In genomic region chr8:66450691-66451090, GRCm38 (mm10) we compare ENCODE assay signal across 9 mouse cellular contexts. TPM values are rescaled to one million over a fixed set of nuclear protein-coding genes. Genes with fewer than 3 reads are reported as not detected.
DNase-seq lines count a peak whose midpoint lies in the region; ATAC-seq and TF ChIP-seq lines count a peak whose summit lies in the region.
"Had no signal": no experiment of that assay in that cellular context is flagged by ENCODE, and none has a peak within 500 bp of the region (broad histone marks: within the 10 kb centered on the region; RNA-seq: fewer than 3 reads in every experiment).

No protein-coding gene starts in this region.

- no peak overlapping the region for H3K9ac ChIP-seq in kidney, postnatal 0 days (ENCODE audit: low read depth, low read length)
- no peak overlapping the region for H3K9ac ChIP-seq in kidney, embryonic 16.5 days (replicated peaks; ENCODE audit: low read length)
- H3K9ac ChIP-seq: embryonic facial prominence, embryonic 15.5 days; liver, embryonic 15.5 days had no signal

- WGBS in kidney, postnatal 0 days = 25% methylated on average over 5 of the region's 5 CpGs
- 30% methylated on average over 5 of the region's 5 CpGs for WGBS in kidney, embryonic 16.5 days

- H3K4me2 ChIP-seq in kidney, postnatal 0 days (ENCODE audit: low read length) = no peak overlapping the region
- no peak overlapping the region for H3K4me2 ChIP-seq in kidney, embryonic 16.5 days (replicated peaks; ENCODE audit: low read depth, low read length)
- H3K4me2 ChIP-seq: embryonic facial prominence, embryonic 15.5 days; liver, embryonic 15.5 days had no signal

- no peaks in the 10 kb centered on the region for H3K4me1 ChIP-seq in kidney, postnatal 0 days (replicated peaks; ENCODE audit: insufficient read depth, low read length)
- H3K4me1 ChIP-seq in kidney, embryonic 16.5 days (ENCODE audit: insufficient read depth, low read length) = no peaks in the 10 kb centered on the region
- H3K4me1 ChIP-seq: embryonic facial prominence, embryonic 15.5 days; liver, embryonic 15.5 days had no signal

- H3K4me3 ChIP-seq in kidney, postnatal 0 days (replicated peaks; ENCODE audit: low read depth, low read length) = no peak overlapping the region
- H3K4me3 ChIP-seq in kidney, embryonic 16.5 days (ENCODE audit: low read length) = no peak overlapping the region
- H3K4me3 ChIP-seq: embryonic facial prominence, embryonic 15.5 days; liver, embryonic 15.5 days had no signal

- peak; percentile 80 for TF ChIP-seq CTCF in kidney, postnatal 0 days (IDR thresholded peaks at IDR 0.05; ENCODE audit: low read depth)

- peak; percentile 28 for DNase-seq in kidney, postnatal 0 days (ENCODE audit: low spot score)
- DNase-seq in ZHBTc4 (ENCODE audit: low read depth, low spot score) = peak; percentile 26
- peak; percentile 54 for DNase-seq in embryo, embryonic 10.5 days (ENCODE audit: low spot score)
- DNase-seq in layer of hippocampus, adult 9-10 months (ENCODE audit: low spot score) = peak; percentile 45

- H3K36me3 ChIP-seq in kidney, postnatal 0 days (ENCODE audit: insufficient read depth, low read length) = no peaks in the 10 kb centered on the region
- no peaks in the 10 kb centered on the region for H3K36me3 ChIP-seq in kidney, embryonic 16.5 days (ENCODE audit: insufficient read depth, low read length)
- H3K36me3 ChIP-seq: embryonic facial prominence, embryonic 15.5 days; liver, embryonic 15.5 days had no signal

- no peaks in the 10 kb centered on the region for H3K27me3 ChIP-seq in kidney, postnatal 0 days (ENCODE audit: insufficient read depth, low read length)
- no peaks in the 10 kb centered on the region for H3K27me3 ChIP-seq in kidney, embryonic 16.5 days (ENCODE audit: insufficient read depth, low read length)
- H3K27me3 ChIP-seq: embryonic facial prominence, embryonic 15.5 days; liver, embryonic 15.5 days had no signal

- no peak overlapping the region for H3K27ac ChIP-seq in kidney, postnatal 0 days
- H3K27ac ChIP-seq in kidney, embryonic 16.5 days (ENCODE audit: low read length) = no peak overlapping the region
- H3K27ac ChIP-seq: embryonic facial prominence, embryonic 15.5 days; liver, embryonic 15.5 days had no signal

- H3K9me3 ChIP-seq in kidney, postnatal 0 days (replicated peaks; ENCODE audit: low read length) = no peaks in the 10 kb centered on the region
- no peaks in the 10 kb centered on the region for H3K9me3 ChIP-seq in kidney, embryonic 16.5 days (ENCODE audit: low read length)
- H3K9me3 ChIP-seq: embryonic facial prominence, embryonic 15.5 days; liver, embryonic 15.5 days had no signal

- ATAC-seq in kidney, postnatal 0 days (replicated peaks; ENCODE audit: low FRiP score, low read depth) = no peak
- ATAC-seq in kidney, embryonic 16.5 days (ENCODE audit: low FRiP score, low TSS enrichment) = no peak
- peak; percentile 66 for ATAC-seq in CD4-positive, CD25-positive, alpha-beta regulatory T cell, adult 4 months
- ATAC-seq in neutrophil, adult 5-6 weeks (ENCODE audit: extremely low read depth, insufficient number of reproducible peaks, low FRiP score, poor library complexity, severe bottlenecking) = peak; percentile 64; the same call in 1 of the 2 replicates

RNA-seq across cellular contexts. Expression of gene Tma16, which starts 35.6 kb away (rescaled TPM):
- 10.4 and 10.7 TPM in 2 replicates for polyA plus RNA-seq in kidney, postnatal 0 days (2015; fragmentation: Nextera tagmentation; extraction: Ambion mirVana)
- polyA plus RNA-seq in kidney, embryonic 16.5 days (2015; fragmentation: Nextera tagmentation; extraction: Ambion mirVana) = 12.1 and 14.4 TPM in 2 replicates
- 10 to 100 TPM; 14.5 to 15.3 TPM for polyA plus RNA-seq in CD4-positive, CD25-positive, alpha-beta regulatory T cell, adult 4 months (2017; shearing (Covaris generic))
- 13.3 and 13.4 TPM in 2 replicates for total RNA-seq in neutrophil, adult 5-6 weeks (2017)

Comparison
In these comparisons a context has a peak if more than half of its experiments do, and no peak if none do; other contexts are left out.
1. ATAC-seq: peak in CD4-positive, CD25-positive, alpha-beta regulatory T cell, adult 4 months (single experiment) and neutrophil, adult 5-6 weeks (single experiment); none in kidney, postnatal 0 days (single experiment) and kidney, embryonic 16.5 days (single experiment).
2. Peak in every context shown above with its lines, with median percentiles within 50 percentile points of each other: DNase-seq.